Mouse (Mus musculus) heart, embryonic 14.5 days (tissue): Measurements from ENCODE around the gene Dusp22. TPM values are rescaled to one million over a fixed set of nuclear protein-coding genes. Genes with fewer than 3 reads are reported as not detected.

Experiments
- ATAC-seq: fragments of 200-750 bp; cut with Nextera tagmentation; 2 replicates; pipeline ENCODE4 v1.8.0; 2017; ENCODE audit warnings: low read depth, moderate TSS enrichment; ENCODE audit not compliant: insufficient number of reproducible peaks, insufficient read depth, low FRiP score
- H3K27ac ChIP-seq, 2 experiments: fragments of 200-500 bp in 1 of 2; fragments of 300-500 bp in 1 of 2; sonication (generic) in 1 of 2; replicated peaks in 1 of 2; 2 replicates each; pipeline ENCODE4 v1.5.1; 2012 to 2014; ENCODE audit warnings: low read depth in 2 of 2, low read length in 2 of 2, control low read depth in 1 of 2, mild to moderate bottlenecking in 1 of 2, mixed read lengths in 1 of 2; ENCODE audit not compliant: control insufficient read depth in 1 of 2, insufficient read depth in 1 of 2
- H3K27me3 ChIP-seq: fragments of 300-500 bp; sonication (generic); 2 replicates; pipeline ENCODE4 v1.6.1; 2014; ENCODE audit warnings: mild to moderate bottlenecking, low read length, control low read depth; ENCODE audit not compliant: control insufficient read depth, insufficient read depth
- H3K36me3 ChIP-seq: fragments of 300-500 bp; sonication (generic); 2 replicates; pipeline ENCODE4 v1.6.1; 2014; ENCODE audit warnings: mild to moderate bottlenecking, control low read depth, low read length, mixed read lengths; ENCODE audit not compliant: control insufficient read depth, insufficient read depth
- H3K4me1 ChIP-seq, 2 experiments: fragments of 200-500 bp in 1 of 2; fragments of 300-500 bp in 1 of 2; sonication (generic) in 1 of 2; 2 replicates each; pipeline ENCODE4 v1.6.1; 2012 to 2014; ENCODE audit warnings: low read length in 2 of 2, control low read depth in 1 of 2, mixed read lengths in 1 of 2; ENCODE audit not compliant: control insufficient read depth in 2 of 2, insufficient read depth in 2 of 2
- H3K4me2 ChIP-seq: fragments of 300-500 bp; sonication (generic); 2 replicates; pipeline ENCODE4 v1.6.1; 2014; ENCODE audit warnings: mild to moderate bottlenecking, low read length
- H3K4me3 ChIP-seq, 2 experiments: fragments of 200-500 bp in 1 of 2; fragments of 300-500 bp in 1 of 2; sonication (generic) in 1 of 2; 2 replicates each; pipeline ENCODE4 v1.5.1; 2012 to 2014; ENCODE audit warnings: low read length in 2 of 2, mild to moderate bottlenecking in 2 of 2, control low read depth in 1 of 2, low read depth in 1 of 2, moderate library complexity in 1 of 2; ENCODE audit not compliant: control insufficient read depth in 1 of 2, insufficient read depth in 1 of 2
- H3K9ac ChIP-seq: fragments of 300-500 bp; sonication (generic); 2 replicates; pipeline ENCODE4 v1.6.1; 2014; ENCODE audit warnings: mild to moderate bottlenecking, low read length
- H3K9me3 ChIP-seq: fragments of 300-500 bp; sonication (generic); 2 replicates; pipeline ENCODE4 v1.6.1; 2016; ENCODE audit warnings: low read length, control low read depth; ENCODE audit not compliant: control insufficient read depth
- WGBS: fragments of 180-500 bp; shearing (Covaris S2); extraction: QIAGEN DNeasy Blood & Tissue Kit; methylation state at CpG from one replicate; pipeline ENCODE4 v1.1.7; 2014; 5-methylcytosine and 5-hydroxymethylcytosine counted together
- polyA plus RNA-seq: library from polyadenylated mRNA; unstranded; fragments of >200 nt; fragmentation: Nextera tagmentation; extraction: Ambion mirVana; gene quantifications from 2 replicates; pipeline ENCODE4 v1.2.1, GENCODE M21; 2014

Dusp22 gene
- polyA plus RNA-seq, 1 experiment from 2014 or later = 19.6 TPM

DNA sequence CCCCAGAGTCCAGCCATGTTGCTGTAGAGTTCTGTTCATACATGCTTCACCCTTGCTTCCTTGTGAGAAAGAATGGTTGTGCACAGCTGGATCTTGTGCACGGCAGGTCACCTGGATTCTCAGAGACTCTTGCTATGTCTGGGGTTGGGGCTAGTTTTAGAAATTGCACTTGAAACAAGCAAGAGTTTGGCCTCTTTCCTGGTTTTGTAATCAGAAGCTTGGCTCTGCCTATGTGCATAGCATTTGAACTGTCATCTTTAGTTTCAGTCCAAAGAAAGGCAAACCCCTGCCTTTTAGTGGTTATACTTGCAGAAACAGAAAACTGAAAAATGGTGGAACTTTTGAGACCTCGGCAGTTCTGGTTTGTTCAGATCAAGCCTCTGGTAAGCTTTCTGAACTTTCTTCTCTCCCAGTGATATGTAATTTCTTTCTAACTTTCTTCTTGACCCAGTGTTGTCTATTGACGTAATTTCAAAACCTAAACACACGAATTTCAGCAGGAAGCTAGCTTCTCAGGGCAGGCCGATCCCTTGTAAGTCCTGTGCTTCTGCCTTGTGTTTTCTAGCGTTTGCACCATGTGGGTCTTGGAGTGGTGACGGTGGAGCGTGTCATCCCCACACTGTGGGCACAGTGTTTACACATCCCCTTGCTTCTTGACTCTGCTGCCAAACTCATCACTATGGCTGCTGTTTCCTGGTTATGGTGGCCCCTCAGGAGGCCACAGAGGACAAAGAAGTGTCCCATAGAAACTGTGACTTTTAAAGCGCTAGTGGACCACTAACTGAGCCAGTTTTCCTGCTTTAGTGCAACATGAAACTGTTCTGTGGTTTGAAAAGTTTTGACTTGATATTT lies 31.9 kb downstream of the Dusp22 start:
- no peaks in the 10 kb centered on the region for H3K4me1 ChIP-seq
- ATAC-seq = no peak
- H3K36me3 ChIP-seq = 0 out of 2 replicates have a peak, but pooled peaks cover 3% of the 10 kb centered on the region
- H3K4me2 ChIP-seq = no peak overlapping the region
- WGBS = 85% methylated on average over 9 of the region's 9 CpGs
- H3K9ac ChIP-seq = no peak overlapping the region
- no peaks in the 10 kb centered on the region for H3K27me3 ChIP-seq
- no peak overlapping the region for H3K27ac ChIP-seq
- H3K9me3 ChIP-seq = no peaks in the 10 kb centered on the region
- H3K4me3 ChIP-seq = no peak overlapping the region

- H3K27me3 ChIP-seq = no peaks in the 10 kb centered on the region
Measured at GRCm38 (mm10) chr13:30692644-30693385, 33.0 kb downstream of the Dusp22 start.

DNA sequence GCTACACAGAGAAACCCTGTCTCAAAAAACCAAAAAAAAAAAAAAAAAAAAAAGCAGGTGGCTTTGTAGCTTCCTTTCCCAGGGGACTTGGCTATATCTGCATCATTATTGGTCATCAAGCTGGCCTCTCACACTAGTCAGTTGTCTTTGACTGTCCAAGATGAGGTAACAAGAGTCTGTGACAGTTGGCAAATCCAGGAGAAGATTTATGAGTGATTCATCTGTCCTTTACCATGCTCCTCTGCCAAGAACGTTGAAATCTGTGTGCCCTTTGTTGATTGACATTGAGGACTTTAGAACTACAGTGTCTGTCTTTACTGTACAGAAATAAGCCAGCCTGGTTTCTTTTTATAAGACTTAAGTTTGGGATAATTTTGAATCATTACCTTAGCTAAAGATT lies 35.4 kb downstream of the Dusp22 start:
- H3K9me3 ChIP-seq = no peaks in the 10 kb centered on the region
- ATAC-seq = no peak
- no peaks in the 10 kb centered on the region for H3K4me1 ChIP-seq
- 0 out of 2 replicates have a peak, but pooled peaks cover 3% of the 10 kb centered on the region for H3K36me3 ChIP-seq
- no peaks in the 10 kb centered on the region for H3K27me3 ChIP-seq
- no peak overlapping the region for H3K4me3 ChIP-seq
- no peak overlapping the region for H3K9ac ChIP-seq
- H3K4me2 ChIP-seq = no peak overlapping the region
- no peak overlapping the region for H3K27ac ChIP-seq
- WGBS = 49% methylated on average over 1 of the region's 1 CpGs

More at GRCm38 (mm10) chr13:30692644-30693385, 33.0 kb downstream of the Dusp22 start:
- H3K4me3 ChIP-seq = no peak overlapping the region
- H3K9ac ChIP-seq = no peak overlapping the region
- 0 out of 2 replicates have a peak, but pooled peaks cover 3% of the 10 kb centered on the region for H3K36me3 ChIP-seq
- H3K4me1 ChIP-seq = no peaks in the 10 kb centered on the region
- no peak for ATAC-seq
- H3K27ac ChIP-seq = no peak overlapping the region
- H3K4me2 ChIP-seq = no peak overlapping the region
- WGBS = 74% methylated on average over 7 of the region's 7 CpGs
- no peaks in the 10 kb centered on the region for H3K9me3 ChIP-seq

DNA sequence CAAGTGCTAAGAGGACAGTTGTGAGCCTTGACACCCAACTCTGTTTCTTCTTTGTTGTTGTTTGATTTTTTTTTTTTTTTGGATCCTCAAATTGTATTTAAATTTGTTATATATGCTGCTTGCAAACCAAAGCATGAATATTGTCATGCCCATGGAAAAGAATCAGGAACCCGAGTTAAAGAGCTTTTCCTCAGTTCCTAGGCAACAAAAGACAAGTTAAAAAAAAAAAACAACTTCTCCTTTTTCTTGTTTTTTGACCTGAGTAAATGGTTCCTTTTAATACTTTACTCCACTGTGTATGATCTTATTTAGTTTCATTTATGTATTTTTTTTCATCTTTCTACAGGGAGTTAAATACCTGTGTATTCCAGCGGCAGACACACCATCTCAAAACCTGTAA lies 36.1 kb downstream of the Dusp22 start:
- no peaks in the 10 kb centered on the region for H3K27me3 ChIP-seq
- no peak overlapping the region for H3K4me3 ChIP-seq
- H3K27ac ChIP-seq = no peak overlapping the region
- H3K4me2 ChIP-seq = no peak overlapping the region
- H3K36me3 ChIP-seq = 0 out of 2 replicates have a peak, but pooled peaks cover 3% of the 10 kb centered on the region
- 84% methylated on average over 2 of the region's 2 CpGs for WGBS
- ATAC-seq = no peak
- no peak overlapping the region for H3K9ac ChIP-seq
- H3K4me1 ChIP-seq = no peaks in the 10 kb centered on the region
- no peaks in the 10 kb centered on the region for H3K9me3 ChIP-seq

DNA sequence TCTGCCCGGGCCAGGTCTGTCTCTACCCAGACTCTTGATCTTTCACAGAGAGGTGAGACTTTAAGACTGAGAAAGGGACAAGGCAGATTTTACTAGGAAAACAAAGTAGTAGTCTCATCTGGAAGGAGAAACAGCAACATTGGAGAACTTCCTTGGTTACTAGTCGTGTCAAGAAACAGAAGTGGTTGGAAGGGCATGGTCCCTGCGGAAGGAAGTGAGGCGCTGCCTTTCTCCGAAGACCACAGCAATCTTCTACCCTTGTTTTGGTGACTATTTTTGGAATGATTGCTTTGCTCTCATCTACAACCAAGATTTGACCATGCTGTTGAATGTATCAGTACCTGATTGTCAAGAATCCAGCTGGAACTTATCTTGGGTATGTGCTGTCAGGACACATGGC lies 38.1 kb downstream of the Dusp22 start:
- Histone ChIP-seq H3K9me3 (no peaks in the 10 kb centered on the region), H3K36me3 (0 out of 2 replicates have a peak, but pooled peaks cover 3% of the 10 kb centered on the region), H3K27ac (no peak overlapping the region), H3K9ac (no peak overlapping the region), H3K27me3 (no peaks in the 10 kb centered on the region), H3K4me1 (no peaks in the 10 kb centered on the region), H3K4me2 (no peak overlapping the region), H3K4me3 (no peak overlapping the region)
- no peak for ATAC-seq
- WGBS = 77% methylated on average over 5 of the region's 5 CpGs

- no peaks in the 10 kb centered on the region for H3K4me1 ChIP-seq
Measured at GRCm38 (mm10) chr13:30702695-30703094, 42.9 kb downstream of the Dusp22 start.

DNA sequence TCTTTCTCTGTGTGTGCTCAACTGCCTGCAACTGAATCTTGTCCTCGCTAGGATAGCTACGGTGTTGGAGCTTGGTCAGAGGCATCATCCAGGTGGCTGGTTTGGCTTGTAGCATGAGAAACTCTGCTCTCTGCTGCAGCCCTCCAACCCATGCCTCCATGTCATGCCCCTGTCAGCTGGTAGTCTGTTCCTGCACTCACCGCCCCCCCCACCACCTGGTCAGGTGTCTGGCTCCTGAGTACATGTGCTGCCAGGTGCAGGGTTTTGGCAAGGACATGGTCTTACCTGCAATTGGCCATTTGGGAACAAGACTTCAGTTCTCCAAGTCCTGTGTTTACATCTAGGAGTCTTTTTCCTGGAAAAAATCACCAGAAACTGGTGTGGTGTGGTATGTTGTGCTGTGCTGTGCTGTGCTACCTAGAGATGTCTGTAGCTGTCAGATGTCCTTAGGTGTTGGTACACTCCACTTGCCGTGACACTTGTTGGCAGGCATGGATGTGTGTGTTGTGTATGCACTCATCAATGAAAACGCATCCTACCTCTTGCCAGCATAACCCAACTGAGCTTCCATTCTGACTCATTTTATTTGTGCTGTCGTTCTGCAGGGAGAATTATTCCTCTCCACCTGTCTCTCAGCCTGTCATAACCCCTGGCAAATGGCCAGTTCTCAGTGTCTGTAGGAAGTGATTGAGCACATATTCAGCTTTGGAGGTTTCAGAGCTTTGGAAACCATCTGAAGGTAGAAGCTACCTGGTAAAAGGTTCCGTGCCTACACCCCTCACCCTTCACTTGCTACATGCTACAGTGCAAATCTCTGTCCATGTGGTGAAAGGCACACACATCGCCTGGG lies 44.7 kb downstream of the Dusp22 start:
- H3K9me3 ChIP-seq = no peaks in the 10 kb centered on the region
- no peak overlapping the region for H3K4me2 ChIP-seq
- H3K4me3 ChIP-seq = no peak overlapping the region
- peaks cover 15% of the 10 kb centered on the region; the same call in 1 of the 2 replicates for H3K36me3 ChIP-seq
- no peak overlapping the region for H3K9ac ChIP-seq
- no peak for ATAC-seq
- no peak overlapping the region for H3K27ac ChIP-seq
- WGBS = 77% methylated on average over 8 of the region's 8 CpGs
- no peaks in the 10 kb centered on the region for H3K27me3 ChIP-seq
- H3K4me1 ChIP-seq = no peaks in the 10 kb centered on the region

More at GRCm38 (mm10) chr13:30702695-30703094, 42.9 kb downstream of the Dusp22 start:
- Histone ChIP-seq H3K27me3 (no peaks in the 10 kb centered on the region), H3K4me2 (no peak overlapping the region), H3K27ac (no peak overlapping the region), H3K9ac (no peak overlapping the region), H3K9me3 (no peaks in the 10 kb centered on the region), H3K4me3 (no peak overlapping the region), H3K36me3 (no peaks in the 10 kb centered on the region)
- ATAC-seq = no peak
- 91% methylated on average over 5 of the region's 5 CpGs for WGBS
